Mouse (Mus musculus): ENCODE measurements around the gene Spns2. TPM values are rescaled to one million over a fixed set of nuclear protein-coding genes. Genes with fewer than 3 reads are reported as not detected.

The Spns2 gene
- total RNA-seq, 2 experiments from 2014 or later = 11.4 to 14.7 TPM

- intact Hi-C loops (cut with DNase I; ENCODE audit: low total_unique reads) = no loop called here
- no peak for DNase-seq
Measured at GRCm38 (mm10) chr11:72478228-72478627, 11.5 kb downstream of the Spns2 start.

GRCm38 (mm10) chr11:72477653-72478052, 12.1 kb downstream of the Spns2 start:
- intact Hi-C loops (cut with DNase I; ENCODE audit: low total_unique reads) = no loop called here
- no peak for DNase-seq

- DNase-seq = no peak
- intact Hi-C loops (cut with DNase I; ENCODE audit: low total_unique reads) = no loop called here
Measured at GRCm38 (mm10) chr11:72477182-72477581, 12.5 kb downstream of the Spns2 start.

- DNase-seq = no peak
- intact Hi-C loops (cut with DNase I; ENCODE audit: low total_unique reads) = no loop called here
Measured at GRCm38 (mm10) chr11:72476074-72476625, 13.6 kb downstream of the Spns2 start.

GRCm38 (mm10) chr11:72475408-72475807, 14.3 kb downstream of the Spns2 start:
- DNase-seq = no peak
- intact Hi-C loops (cut with DNase I; ENCODE audit: low total_unique reads) = no loop called here

- intact Hi-C loops (cut with DNase I; ENCODE audit: low total_unique reads) = no loop called here
- DNase-seq = no peak
Measured at GRCm38 (mm10) chr11:72474926-72475325, 14.8 kb downstream of the Spns2 start.

- DNase-seq = no peak
- intact Hi-C loops (cut with DNase I; ENCODE audit: low total_unique reads) = no loop called here
Measured at GRCm38 (mm10) chr11:72473540-72473939, 16.2 kb downstream of the Spns2 start.

- DNase-seq = no peak
- intact Hi-C loops (cut with DNase I; ENCODE audit: low total_unique reads) = no loop called here
Measured at GRCm38 (mm10) chr11:72471381-72471780, 18.3 kb downstream of the Spns2 start.

GRCm38 (mm10) chr11:72470004-72470403, 19.7 kb downstream of the Spns2 start:
- intact Hi-C loops (cut with DNase I; ENCODE audit: low total_unique reads) = no loop called here
- DNase-seq = no peak

- DNase-seq = peak; percentile 67
- intact Hi-C loops (cut with DNase I; ENCODE audit: low total_unique reads) = no loop called here
Measured at GRCm38 (mm10) chr11:72469217-72469616, 20.5 kb downstream of the Spns2 start.

GRCm38 (mm10) chr11:72468525-72468924, 21.2 kb downstream of the Spns2 start:
- no peak for DNase-seq
- intact Hi-C loops (cut with DNase I; ENCODE audit: low total_unique reads) = no loop called here

GRCm38 (mm10) chr11:72466694-72467507, 22.8 kb downstream of the Spns2 start:
- intact Hi-C loops (cut with DNase I; ENCODE audit: low total_unique reads) = no loop called here
- DNase-seq = no peak

- no peak for DNase-seq
- intact Hi-C loops (cut with DNase I; ENCODE audit: low total_unique reads) = no loop called here
Measured at GRCm38 (mm10) chr11:72465978-72466693, 23.6 kb downstream of the Spns2 start.

- DNase-seq = no peak
- intact Hi-C loops (cut with DNase I; ENCODE audit: low total_unique reads) = no loop called here
Measured at GRCm38 (mm10) chr11:72464821-72465220, 24.9 kb downstream of the Spns2 start.

- DNase-seq = no peak
- intact Hi-C loops (cut with DNase I; ENCODE audit: low total_unique reads) = no loop called here
Measured at GRCm38 (mm10) chr11:72461500-72461981, 28.2 kb downstream of the Spns2 start.

GRCm38 (mm10) chr11:72458502-72458901, 31.2 kb downstream of the Spns2 start:
- intact Hi-C loops (cut with DNase I; ENCODE audit: low total_unique reads) = no loop called here
- no peak for DNase-seq

- DNase-seq = peak; percentile 30
- intact Hi-C loops (cut with DNase I; ENCODE audit: low total_unique reads) = no loop called here
Measured at GRCm38 (mm10) chr11:72457995-72458496, 31.7 kb downstream of the Spns2 start.

GRCm38 (mm10) chr11:72455694-72456093, 34.0 kb downstream of the Spns2 start:
- intact Hi-C loops (cut with DNase I; ENCODE audit: low total_unique reads) = no loop called here
- DNase-seq = peak; percentile 28

- DNase-seq = no peak
Measured at GRCm38 (mm10) chr11:72453105-72453953, 36.4 kb downstream of the Spns2 start.

More at GRCm38 (mm10) chr11:72453105-72453953, 36.4 kb downstream of the Spns2 start:
- intact Hi-C loops (cut with DNase I; ENCODE audit: low total_unique reads) = loop anchor here (5.0 kb wide), 2 partner anchors 34 to 109 kb away; partner anchors contain the start of gene Spns2

Measured in gastrocnemius, postnatal 14 days (tissue).